Mouse (Mus musculus): Measurements from ENCODE around the gene Cyp2w1.
A peak's percentile ranks its signal among the peaks of the same experiment; 100 is the strongest.

Gene Cyp2w1

DNA sequence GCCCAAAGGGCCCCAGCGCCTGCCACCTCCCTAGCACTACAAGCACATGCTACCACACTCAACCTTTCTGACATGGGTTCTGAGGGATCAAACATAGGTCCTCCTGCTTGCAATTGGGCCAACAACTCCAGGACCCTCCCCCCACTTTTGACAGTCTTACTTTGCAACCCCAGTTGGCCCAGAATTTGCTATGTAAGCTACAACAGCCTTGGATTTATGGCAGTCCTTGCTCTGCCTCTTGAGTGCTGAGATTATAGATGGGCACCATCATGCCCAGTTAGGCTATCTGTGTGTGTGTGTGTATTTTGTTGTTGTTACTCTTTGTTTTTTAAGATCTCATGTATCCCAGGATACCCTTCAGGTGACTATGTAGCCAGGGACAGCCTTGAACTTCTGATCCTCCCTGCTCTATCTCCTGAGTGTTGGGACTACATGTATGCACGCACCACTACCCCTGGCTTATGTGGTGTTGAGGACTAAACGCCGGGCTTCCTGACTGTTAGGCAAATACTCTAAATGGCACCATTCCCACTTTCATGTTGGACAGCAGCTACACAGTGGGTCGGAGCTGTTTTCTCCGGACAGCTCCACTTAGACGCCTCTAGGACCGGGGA is 27.5 kb downstream of the Cyp2w1 start:
- 0 out of 2 replicates have a peak, but pooled peaks cover 4% of the 10 kb centered on the region for H3K27me3 ChIP-seq (ENCODE audit: insufficient read depth, low read length)
- H3K9me3 ChIP-seq (ENCODE audit: low read length), result no peaks in the 10 kb centered on the region
- peak overlapping the region; percentile 85 for H3K4me3 ChIP-seq (replicated peaks; ENCODE audit: low read length)
- TF ChIP-seq NANOG (IDR thresholded peaks at IDR 0.05; ENCODE audit: borderline replicate concordance, low read length) (no peak), CTCF (conservative IDR thresholded peaks at IDR 0.05; ENCODE audit: low read length) (no peak), POU5F1 (IDR thresholded peaks at IDR 0.05; ENCODE audit: borderline replicate concordance, low read length) (no peak)
- H3K4me1 ChIP-seq (replicated peaks; ENCODE audit: low read depth, low read length), result peaks cover 83% of the 10 kb centered on the region
- H3K36me3 ChIP-seq (ENCODE audit: insufficient read depth, low read length), result peaks cover 28% of the 10 kb centered on the region

DNA sequence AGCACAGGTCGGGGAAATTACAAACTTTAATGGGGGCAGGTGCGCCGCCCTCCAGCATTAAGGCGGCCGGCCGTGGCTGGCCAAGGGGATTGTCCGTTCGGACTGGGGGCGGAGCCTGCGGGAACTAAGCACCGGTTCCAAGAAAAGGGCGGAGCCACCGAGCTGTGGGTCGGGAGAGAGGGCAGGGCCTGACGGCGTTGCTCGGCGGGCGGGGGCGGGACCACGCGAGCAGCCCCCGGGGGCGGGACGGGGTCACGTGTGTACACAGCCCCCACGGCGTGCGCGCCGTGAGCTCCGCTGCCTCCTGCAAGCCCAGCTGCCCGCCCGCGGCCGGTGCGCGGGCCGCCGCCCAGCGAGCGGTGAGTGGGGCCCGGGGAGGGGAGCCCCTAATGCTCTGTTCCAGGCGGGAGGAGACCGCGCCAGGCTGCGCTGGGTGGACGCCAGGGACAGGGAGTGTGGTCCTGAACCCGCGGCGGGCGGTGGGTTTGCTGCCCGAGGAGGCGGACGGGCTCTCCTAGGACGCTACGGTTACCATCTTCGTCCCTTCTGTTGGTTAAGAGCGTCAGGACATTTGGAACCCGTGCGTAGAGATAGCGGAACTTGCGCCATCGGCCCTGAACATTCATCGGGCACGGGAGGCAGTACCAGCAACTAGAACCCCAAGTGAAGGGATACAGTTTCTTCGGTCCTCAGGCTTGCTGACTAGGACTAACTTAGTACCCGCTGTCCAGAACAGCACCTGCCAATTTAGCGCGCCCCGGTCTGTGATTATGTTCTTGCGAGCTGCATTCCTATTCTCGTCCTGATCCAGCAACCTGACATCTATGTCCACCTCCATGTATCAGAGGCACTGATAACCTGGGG is 28.2 kb downstream of the Cyp2w1 start:
- Histone ChIP-seq H3K4me1 (replicated peaks; ENCODE audit: low read depth, low read length) (peaks cover 82% of the 10 kb centered on the region), H3K4me3 (replicated peaks; ENCODE audit: low read length) (peak overlapping the region; percentile 85), H3K36me3 (ENCODE audit: insufficient read depth, low read length) (peaks cover 30% of the 10 kb centered on the region), H3K27me3 (ENCODE audit: insufficient read depth, low read length) (0 out of 2 replicates have a peak, but pooled peaks cover 4% of the 10 kb centered on the region), H3K9me3 (ENCODE audit: low read length) (no peaks in the 10 kb centered on the region)
- no peak for TF ChIP-seq CTCF (conservative IDR thresholded peaks at IDR 0.05; ENCODE audit: low read length)
- no peak for TF ChIP-seq POU5F1 (IDR thresholded peaks at IDR 0.05; ENCODE audit: borderline replicate concordance, low read length)
- no peak for TF ChIP-seq NANOG (IDR thresholded peaks at IDR 0.05; ENCODE audit: borderline replicate concordance, low read length)

DNA sequence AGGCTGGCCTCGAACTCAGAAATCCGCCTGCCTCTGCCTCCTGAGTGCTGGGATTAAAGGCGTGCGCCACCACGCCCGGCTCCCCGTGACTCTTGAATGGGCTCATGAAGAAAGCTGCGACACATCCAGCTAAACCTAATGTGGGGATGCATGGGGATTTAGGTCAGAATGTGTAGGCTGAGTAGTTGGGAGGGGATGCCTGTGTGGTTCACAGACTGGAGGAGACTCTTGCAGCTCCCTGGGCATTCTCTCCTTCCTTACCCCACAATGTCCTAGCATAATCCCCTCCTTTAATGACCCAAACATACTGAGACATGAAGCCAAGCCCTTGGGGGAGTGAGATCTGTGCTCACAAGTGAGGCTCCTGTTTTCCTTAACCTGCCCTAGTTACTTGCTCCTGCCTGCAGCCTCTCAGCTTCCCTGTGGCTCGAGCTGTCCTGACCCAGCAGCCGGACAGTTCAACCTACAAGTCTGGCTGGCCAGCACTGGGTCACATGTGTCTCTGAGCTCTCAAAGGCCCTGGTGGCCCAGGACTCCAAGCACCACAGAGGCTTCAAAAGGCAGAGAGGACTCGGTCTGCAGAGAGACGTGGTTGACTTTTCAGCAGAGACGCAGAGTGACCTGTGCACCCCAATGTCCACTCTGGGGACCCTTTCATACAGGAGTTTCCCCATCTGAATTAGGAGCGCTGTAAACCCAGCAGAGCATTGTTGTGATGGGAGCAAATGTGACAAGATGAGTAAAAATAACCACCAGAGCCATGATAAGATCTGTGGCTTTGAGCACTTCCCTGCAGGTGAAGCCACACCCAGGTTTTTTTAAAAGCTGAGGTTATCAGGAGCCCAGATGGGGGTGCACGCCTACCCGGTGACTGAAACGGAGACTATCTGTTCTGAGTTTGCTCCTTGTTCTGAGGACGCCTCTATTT is 29.4 kb downstream of the Cyp2w1 start:
- Histone ChIP-seq H3K27me3 (ENCODE audit: insufficient read depth, low read length) (0 out of 2 replicates have a peak, but pooled peaks cover 4% of the 10 kb centered on the region), H3K36me3 (ENCODE audit: insufficient read depth, low read length) (peaks cover 34% of the 10 kb centered on the region), H3K9me3 (ENCODE audit: low read length) (no peaks in the 10 kb centered on the region), H3K4me1 (replicated peaks; ENCODE audit: low read depth, low read length) (peaks cover 78% of the 10 kb centered on the region), H3K4me3 (replicated peaks; ENCODE audit: low read length) (peak overlapping the region; percentile 5; the same call in 1 of the 2 replicates)
- no peak for TF ChIP-seq NANOG (IDR thresholded peaks at IDR 0.05; ENCODE audit: borderline replicate concordance, low read length)
- no peak for TF ChIP-seq CTCF (conservative IDR thresholded peaks at IDR 0.05; ENCODE audit: low read length)
- no peak for TF ChIP-seq POU5F1 (IDR thresholded peaks at IDR 0.05; ENCODE audit: borderline replicate concordance, low read length)

DNA sequence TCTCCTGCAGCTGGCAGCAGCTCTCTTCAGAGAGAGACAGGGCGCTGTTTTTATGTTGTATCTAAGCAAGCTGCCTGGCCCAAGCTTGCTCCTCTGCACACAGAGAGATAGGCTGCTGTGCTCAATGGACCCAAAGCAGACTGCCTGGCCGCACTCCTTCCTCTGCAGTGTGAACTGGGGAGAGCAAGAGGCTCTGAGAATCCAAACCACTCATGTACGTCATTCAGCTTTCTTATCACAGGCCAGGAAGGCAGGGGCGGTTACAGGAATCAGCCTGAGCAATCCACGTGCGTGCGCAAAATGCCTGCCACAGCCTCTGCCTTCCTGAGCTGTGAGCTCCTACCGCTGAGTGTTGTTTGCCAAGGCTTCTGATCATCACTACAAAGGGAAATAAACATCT is 30.3 kb downstream of the Cyp2w1 start:
- Histone ChIP-seq H3K9me3 (ENCODE audit: low read length) (no peaks in the 10 kb centered on the region), H3K36me3 (ENCODE audit: insufficient read depth, low read length) (peaks cover 26% of the 10 kb centered on the region), H3K4me3 (replicated peaks; ENCODE audit: low read length) (no peak overlapping the region), H3K27me3 (ENCODE audit: insufficient read depth, low read length) (0 out of 2 replicates have a peak, but pooled peaks cover 4% of the 10 kb centered on the region), H3K4me1 (replicated peaks; ENCODE audit: low read depth, low read length) (peaks cover 76% of the 10 kb centered on the region)
- TF ChIP-seq CTCF (conservative IDR thresholded peaks at IDR 0.05; ENCODE audit: low read length) (no peak), POU5F1 (IDR thresholded peaks at IDR 0.05; ENCODE audit: borderline replicate concordance, low read length) (no peak), NANOG (IDR thresholded peaks at IDR 0.05; ENCODE audit: borderline replicate concordance, low read length) (no peak)

DNA sequence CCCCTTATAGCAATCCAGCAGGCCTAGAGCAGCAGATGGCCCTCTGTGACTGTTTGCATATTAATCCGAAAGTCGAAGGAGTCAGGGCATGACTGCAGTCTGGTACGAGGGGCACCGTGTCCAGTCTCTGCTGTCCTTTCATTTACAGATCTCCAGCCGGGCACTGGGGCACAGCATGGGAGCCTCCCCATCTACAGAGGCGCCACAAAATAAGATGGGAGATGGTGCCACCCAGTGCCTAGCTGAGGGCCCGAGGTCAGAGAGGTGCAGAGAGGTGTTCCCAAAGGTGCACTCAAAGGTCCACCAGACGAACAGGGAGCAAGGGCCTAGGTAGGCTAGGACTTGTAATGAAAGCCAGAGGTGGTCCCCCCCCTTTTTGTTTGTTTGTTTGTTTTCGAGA is 30.8 kb downstream of the Cyp2w1 start:
- no peaks in the 10 kb centered on the region for H3K9me3 ChIP-seq (ENCODE audit: low read length)
- H3K4me3 ChIP-seq (replicated peaks; ENCODE audit: low read length), result no peak overlapping the region
- no peak for TF ChIP-seq NANOG (IDR thresholded peaks at IDR 0.05; ENCODE audit: borderline replicate concordance, low read length)
- TF ChIP-seq CTCF (conservative IDR thresholded peaks at IDR 0.05; ENCODE audit: low read length), result no peak
- TF ChIP-seq POU5F1 (IDR thresholded peaks at IDR 0.05; ENCODE audit: borderline replicate concordance, low read length), result no peak
- H3K36me3 ChIP-seq (ENCODE audit: insufficient read depth, low read length), result peaks cover 24% of the 10 kb centered on the region
- H3K27me3 ChIP-seq (ENCODE audit: insufficient read depth, low read length), result 0 out of 2 replicates have a peak, but pooled peaks cover 4% of the 10 kb centered on the region
- H3K4me1 ChIP-seq (replicated peaks; ENCODE audit: low read depth, low read length), result peaks cover 76% of the 10 kb centered on the region

DNA sequence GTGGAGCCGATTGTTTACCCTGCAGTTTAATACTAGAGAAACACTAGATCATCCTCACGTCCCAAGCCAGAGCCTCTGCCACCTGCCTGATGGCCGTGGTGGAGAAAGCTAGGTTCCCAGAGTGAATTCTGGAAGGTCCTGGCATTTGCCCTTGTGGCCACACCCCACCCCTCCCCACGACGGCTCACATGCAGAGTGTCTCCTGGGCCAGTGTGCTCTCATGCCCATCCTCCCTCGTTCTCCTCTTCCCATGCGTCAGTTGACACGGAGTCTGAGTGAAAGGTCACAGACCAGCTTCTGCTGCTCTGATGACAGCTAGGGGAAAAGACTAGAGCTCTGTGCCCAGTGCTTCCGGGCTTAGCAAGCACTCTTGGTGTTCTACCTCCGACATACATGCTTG is 32.1 kb downstream of the Cyp2w1 start:
- TF ChIP-seq NANOG (IDR thresholded peaks at IDR 0.05; ENCODE audit: borderline replicate concordance, low read length), result no peak
- no peak for TF ChIP-seq CTCF (conservative IDR thresholded peaks at IDR 0.05; ENCODE audit: low read length)
- TF ChIP-seq POU5F1 (IDR thresholded peaks at IDR 0.05; ENCODE audit: borderline replicate concordance, low read length), result no peak
- H3K4me1 ChIP-seq (replicated peaks; ENCODE audit: low read depth, low read length), result peaks cover 68% of the 10 kb centered on the region
- peaks cover 28% of the 10 kb centered on the region for H3K36me3 ChIP-seq (ENCODE audit: insufficient read depth, low read length)
- H3K4me3 ChIP-seq (replicated peaks; ENCODE audit: low read length), result no peak overlapping the region
- H3K27me3 ChIP-seq (ENCODE audit: insufficient read depth, low read length), result 0 out of 2 replicates have a peak, but pooled peaks cover 4% of the 10 kb centered on the region
- H3K9me3 ChIP-seq (ENCODE audit: low read length), result no peaks in the 10 kb centered on the region

DNA sequence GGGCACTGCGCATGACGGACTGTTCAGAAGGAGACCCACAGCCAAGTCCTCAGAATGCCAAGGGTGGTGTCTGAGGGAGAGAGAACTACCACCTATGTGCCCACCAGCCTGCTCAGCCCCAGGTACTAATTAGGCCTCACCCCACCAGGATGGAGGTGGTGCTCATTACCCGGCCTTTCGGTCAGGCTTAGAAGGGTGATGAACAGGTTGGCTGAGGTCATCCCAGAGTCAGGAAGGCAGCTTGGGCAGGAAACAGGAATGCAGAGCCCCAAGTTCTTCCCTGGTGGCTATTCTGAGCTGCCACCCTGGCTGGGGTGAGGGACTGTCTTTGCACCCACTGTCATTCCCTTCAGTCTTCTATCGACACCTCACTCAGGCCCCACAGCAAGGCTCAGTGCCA is 33.6 kb downstream of the Cyp2w1 start:
- Histone ChIP-seq H3K36me3 (ENCODE audit: insufficient read depth, low read length) (peaks cover 28% of the 10 kb centered on the region), H3K4me3 (replicated peaks; ENCODE audit: low read length) (no peak overlapping the region), H3K9me3 (ENCODE audit: low read length) (no peaks in the 10 kb centered on the region), H3K4me1 (replicated peaks; ENCODE audit: low read depth, low read length) (peaks cover 66% of the 10 kb centered on the region), H3K27me3 (ENCODE audit: insufficient read depth, low read length) (0 out of 2 replicates have a peak, but pooled peaks cover 4% of the 10 kb centered on the region)
- TF ChIP-seq POU5F1 (IDR thresholded peaks at IDR 0.05; ENCODE audit: borderline replicate concordance, low read length) (no peak), NANOG (IDR thresholded peaks at IDR 0.05; ENCODE audit: borderline replicate concordance, low read length) (no peak), CTCF (conservative IDR thresholded peaks at IDR 0.05; ENCODE audit: low read length) (no peak)
